Mouse (Mus musculus) activated CD4-positive, CD25-positive, alpha-beta regulatory T cell, adult 4 months (primary cell): ENCODE data around the gene Rgs14. TPM values are rescaled to one million over a fixed set of nuclear protein-coding genes. Genes with fewer than 3 reads are reported as not detected.

ENCODE experiments used
- ATAC-seq: one replicate; pipeline ENCODE4 v1.8.0; 2017
- polyA plus RNA-seq, 2 experiments: library from polyadenylated mRNA; unstranded; fragments of 100-300 nt; shearing (Covaris generic); gene quantifications; one replicate each; pipeline ENCODE4 v1.2.1; 2017

The Rgs14 gene
- polyA plus RNA-seq, 2 experiments from 2014 or later = 51.5 to 69.6 TPM

GRCm38 (mm10) chr13:55404853-55405782, 35.6 kb downstream of the Rgs14 start:
- peak; percentile 91 for ATAC-seq

- peak; percentile 58 for ATAC-seq
Observed at GRCm38 (mm10) chr13:55405783-55406390, 36.4 kb downstream of the Rgs14 start.

- no peak for ATAC-seq
Observed at GRCm38 (mm10) chr13:55407341-55407740, 37.8 kb downstream of the Rgs14 start.

- no peak for ATAC-seq
Observed at GRCm38 (mm10) chr13:55408546-55409120, 39.1 kb downstream of the Rgs14 start.

- ATAC-seq = no peak
Observed at GRCm38 (mm10) chr13:55411826-55412225, 42.3 kb downstream of the Rgs14 start.

- no peak for ATAC-seq
Observed at GRCm38 (mm10) chr13:55412643-55413307, 43.2 kb downstream of the Rgs14 start.

GRCm38 (mm10) chr13:55413333-55413732, 43.8 kb downstream of the Rgs14 start:
- ATAC-seq = no peak

- ATAC-seq = no peak
Observed at GRCm38 (mm10) chr13:55414743-55415380, 45.3 kb downstream of the Rgs14 start, which contains the start of gene Pfn3. Pfn3 (minus strand) TSS chr13:55415232.

GRCm38 (mm10) chr13:55418004-55418403, 48.5 kb downstream of the Rgs14 start:
- ATAC-seq = peak; percentile 76

- no peak for ATAC-seq
Observed at GRCm38 (mm10) chr13:55419142-55419541, 49.6 kb downstream of the Rgs14 start.

- no peak for ATAC-seq
Observed at GRCm38 (mm10) chr13:55420018-55420932, 50.7 kb downstream of the Rgs14 start.

GRCm38 (mm10) chr13:55420933-55421800, 51.6 kb downstream of the Rgs14 start:
- peak; percentile 77 for ATAC-seq

GRCm38 (mm10) chr13:55426613-55427012, 57.1 kb downstream of the Rgs14 start, which contains the start of gene F12:
F12 (minus strand) TSS chr13:55426793.
- no peak for ATAC-seq

- no peak for ATAC-seq
Observed at GRCm38 (mm10) chr13:55429226-55429888, 59.8 kb downstream of the Rgs14 start.

GRCm38 (mm10) chr13:55430566-55430965, 61.0 kb downstream of the Rgs14 start:
- ATAC-seq = no peak

- ATAC-seq = peak; percentile 96
Observed at GRCm38 (mm10) chr13:55431889-55432685, 62.6 kb downstream of the Rgs14 start.
